Mouse (Mus musculus) heart, postnatal 10 days (tissue): ENCODE results near the gene Smim17. TPM values are rescaled to one million over a fixed set of nuclear protein-coding genes. Genes with fewer than 3 reads are reported as not detected.
"Not testable (repeated sequence)": the region's sequence is repeated elsewhere in the genome, so short reads cannot be mapped to it uniquely, and the experiment has no call there.

Experiments
- DNase-seq, 2 experiments: peaks; one replicate each; pipeline ENCODE4 v3.0.0; 2021
- intact Hi-C: fragments of 180-260 bp; cut with DNase I; formaldehyde crosslinking; loops from one replicate; pipeline ENCODE4 v1.15.1; 2025
- total RNA-seq, 2 experiments: library from RNA; stranded (reverse); gene quantifications; 2 replicates each; pipeline ENCODE4 v1.2.3; 2021

The Smim17 gene
- not detected for total RNA-seq

- intact Hi-C loops: no loop called here
- peak; percentile 46 to 58 for DNase-seq
Observed at GRCm38 (mm10) chr7:6397996-6398975, at the start of gene Smim17. Gene Smim17 (plus strand): TSS chr7:6398715.

GRCm38 (mm10) chr7:6358121-6358520, 40.4 kb upstream of the Smim17 start:
- intact Hi-C loops: loop anchor here (2.0 to 10.0 kb wide), 3 partner anchors 229 to 579 kb away; no protein-coding TSS in a partner anchor
- peak; percentile 64 to 70 for DNase-seq

GRCm38 (mm10) chr7:6358937-6359590, 39.5 kb upstream of the Smim17 start:
- intact Hi-C loops: loop anchor here (1.0 to 10.0 kb wide), 4 partner anchors 71 to 578 kb away; no protein-coding TSS in a partner anchor
- peak; percentile 34 to 63 for DNase-seq

- intact Hi-C loops: loop anchor here (5.0 to 10.0 kb wide), 4 partner anchors 52 to 917 kb away; partner anchors contain the start of genes Gm20715, Gm45844 and Zim1
- no peak for DNase-seq
Observed at GRCm38 (mm10) chr7:6360477-6361060, 37.9 kb upstream of the Smim17 start.

GRCm38 (mm10) chr7:6361756-6362155, 36.8 kb upstream of the Smim17 start:
- intact Hi-C loops: loop anchor here (2.0 to 10.0 kb wide), 5 partner anchors 51 to 916 kb away; partner anchors contain the start of genes Gm20715, Gm45844 and Zim1
- no peak for DNase-seq

GRCm38 (mm10) chr7:6362268-6363046, 36.1 kb upstream of the Smim17 start:
- intact Hi-C loops: loop anchor here (2.0 to 10.0 kb wide), 5 partner anchors 50 to 915 kb away; partner anchors contain the start of genes Gm20715, Gm45844 and Zim1

GRCm38 (mm10) chr7:6363047-6363488, 35.4 kb upstream of the Smim17 start, which contains the start of gene Zfp78:
Gene Zfp78 (plus strand): TSS chr7:6363280.
- DNase-seq: no peak
- intact Hi-C loops: loop anchor here (2.0 to 10.0 kb wide), 5 partner anchors 49 to 914 kb away; partner anchors contain the start of genes Gm20715, Gm45844 and Zim1

More at GRCm38 (mm10) chr7:6362268-6363046, 36.1 kb upstream of the Smim17 start:
- DNase-seq: peak; percentile 98

- intact Hi-C loops: loop anchor here (2.0 to 10.0 kb wide), 5 partner anchors 16 to 913 kb away; partner anchors contain the start of genes Gm20715, Gm45844 and Zim1
- no peak for DNase-seq
Observed at GRCm38 (mm10) chr7:6364761-6365160, 33.8 kb upstream of the Smim17 start.

GRCm38 (mm10) chr7:6367185-6367584, 31.3 kb upstream of the Smim17 start:
- intact Hi-C loops: loop anchor here (10.0 kb wide), 1 partner anchor 328 kb away; the partner anchor contains the start of gene Zim1
- DNase-seq: no peak

GRCm38 (mm10) chr7:6368146-6368545, 30.4 kb upstream of the Smim17 start:
- intact Hi-C loops: loop anchor here (10.0 kb wide), 1 partner anchor 327 kb away; the partner anchor contains the start of gene Zim1
- not testable (repeated sequence) for DNase-seq

- intact Hi-C loops: loop anchor here (10.0 kb wide), 1 partner anchor 325 kb away; the partner anchor contains the start of gene Zim1
- no peak for DNase-seq
Observed at GRCm38 (mm10) chr7:6369460-6369859, 29.1 kb upstream of the Smim17 start.

- no peak for DNase-seq
- intact Hi-C loops: no loop called here
Observed at GRCm38 (mm10) chr7:6372993-6373392, 25.5 kb upstream of the Smim17 start.

- intact Hi-C loops: no loop called here
- DNase-seq: no peak
Observed at GRCm38 (mm10) chr7:6378441-6378840, 20.1 kb upstream of the Smim17 start.

GRCm38 (mm10) chr7:6381431-6381830, 17.1 kb upstream of the Smim17 start:
- DNase-seq: no peak
- intact Hi-C loops: loop anchor here (2.0 kb wide), 1 partner anchor 17 kb away; no protein-coding TSS in a partner anchor

- intact Hi-C loops: no loop called here
- peak; percentile 96 for DNase-seq
Observed at GRCm38 (mm10) chr7:6383044-6383455, 15.5 kb upstream of the Smim17 start, which contains the start of gene Zfp28. Gene Zfp28 (plus strand): TSS chr7:6383295.

- no peak for DNase-seq
- intact Hi-C loops: no loop called here
Observed at GRCm38 (mm10) chr7:6384011-6384410, 14.5 kb upstream of the Smim17 start.

- DNase-seq: peak; percentile 56 to 59
- intact Hi-C loops: no loop called here
Observed at GRCm38 (mm10) chr7:6386995-6387394, 11.5 kb upstream of the Smim17 start.

- intact Hi-C loops: no loop called here
- no peak for DNase-seq
Observed at GRCm38 (mm10) chr7:6388971-6389370, 9.5 kb upstream of the Smim17 start.

GRCm38 (mm10) chr7:6389449-6389848, 9.1 kb upstream of the Smim17 start:
- intact Hi-C loops: no loop called here
- DNase-seq: no peak
